Mouse (Mus musculus) inflammation-experienced regulatory T-cells, adult 6 months (primary cell): Measurements from ENCODE around the gene Pam. TPM values are rescaled to one million over a fixed set of nuclear protein-coding genes. Genes with fewer than 3 reads are reported as not detected.

ENCODE experiments used
- ATAC-seq: one replicate; pipeline ENCODE4 v1.8.0; 2017
- polyA plus RNA-seq, 3 experiments: library from polyadenylated mRNA; unstranded; fragments of 100-300 nt; shearing (Covaris generic); gene quantifications; one replicate each; pipeline ENCODE4 v1.2.1; 2017

Gene Pam
- polyA plus RNA-seq, 3 experiments from 2014 or later, result 1.5 to 5.3 (median 3.8) TPM

DNA sequence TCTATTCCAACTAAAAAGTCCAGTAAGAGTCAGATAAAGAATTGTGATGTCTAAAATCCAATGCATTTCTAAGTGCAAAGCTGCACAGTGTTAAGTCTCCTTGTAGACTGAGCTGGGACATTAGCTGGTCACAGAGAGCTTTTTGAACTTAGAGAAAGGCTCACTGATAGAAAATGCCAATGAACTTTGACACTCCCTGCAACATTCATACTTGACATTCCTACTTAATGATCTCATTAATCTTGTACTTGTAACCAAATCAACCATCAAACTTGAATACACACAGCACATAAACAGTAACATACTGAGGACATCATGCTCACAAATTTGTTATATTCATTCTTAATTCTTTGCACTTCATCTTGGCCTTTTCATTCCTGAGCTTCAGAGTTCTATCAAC, 335.6 kb downstream of the Pam start:
- ATAC-seq, result no peak

DNA sequence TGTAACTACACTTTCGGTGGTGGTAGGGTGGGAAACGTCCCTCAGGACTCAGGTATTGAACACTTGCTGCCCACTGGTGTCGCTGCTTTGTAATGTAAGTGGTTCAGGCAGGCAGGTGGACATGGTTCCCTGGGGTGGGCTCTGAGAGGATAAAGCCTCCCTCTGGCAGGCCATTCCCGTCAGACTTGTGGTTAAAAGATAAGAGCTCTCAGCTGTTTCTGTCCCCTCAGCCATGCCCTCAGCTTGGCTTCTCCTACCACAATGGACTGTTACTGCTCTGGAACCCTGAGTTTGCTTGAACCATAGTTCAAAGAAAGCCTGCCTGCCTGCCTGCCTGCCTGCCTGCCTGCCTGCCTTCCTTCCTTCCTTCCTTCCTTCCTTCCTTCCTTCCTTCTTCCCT, 341.1 kb downstream of the Pam start:
- no peak for ATAC-seq

DNA sequence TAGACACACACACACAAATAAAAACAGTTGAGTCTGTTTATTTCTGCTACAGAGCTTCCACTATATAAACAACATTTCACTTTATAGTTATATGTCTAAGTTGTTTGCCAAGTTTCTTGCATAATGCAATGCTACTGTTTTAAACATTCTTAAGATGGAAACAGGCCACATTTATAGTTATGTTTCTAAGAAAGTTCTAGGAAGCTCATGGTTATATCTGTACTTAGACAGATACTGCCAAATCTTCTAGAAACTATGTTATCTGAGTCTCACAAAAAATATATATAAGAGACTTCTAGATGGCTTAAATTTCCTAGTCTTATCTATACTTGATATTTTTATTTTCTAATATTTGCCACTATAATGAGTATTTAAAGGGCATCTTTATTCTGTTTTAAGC, 342.2 kb downstream of the Pam start:
- ATAC-seq, result no peak

DNA sequence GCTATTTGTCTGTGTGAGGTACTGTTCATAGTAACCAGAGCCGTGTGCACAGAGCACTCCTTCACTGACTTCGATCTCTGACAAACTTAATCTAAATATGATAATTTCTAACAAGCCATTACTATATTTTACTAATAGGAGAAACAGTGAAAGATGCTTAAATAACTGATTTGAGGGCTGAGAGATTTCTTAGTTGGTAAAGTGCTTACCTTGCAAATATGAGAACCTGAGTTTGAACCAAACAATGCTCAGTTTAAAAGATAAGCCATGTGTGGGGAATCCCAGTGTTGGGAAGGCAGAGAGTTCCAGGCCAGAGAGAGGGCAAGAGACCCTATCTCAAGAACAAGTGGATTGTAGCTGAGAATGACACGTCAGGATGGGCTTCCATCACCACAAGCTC, 347.3 kb downstream of the Pam start:
- ATAC-seq, result no peak

DNA sequence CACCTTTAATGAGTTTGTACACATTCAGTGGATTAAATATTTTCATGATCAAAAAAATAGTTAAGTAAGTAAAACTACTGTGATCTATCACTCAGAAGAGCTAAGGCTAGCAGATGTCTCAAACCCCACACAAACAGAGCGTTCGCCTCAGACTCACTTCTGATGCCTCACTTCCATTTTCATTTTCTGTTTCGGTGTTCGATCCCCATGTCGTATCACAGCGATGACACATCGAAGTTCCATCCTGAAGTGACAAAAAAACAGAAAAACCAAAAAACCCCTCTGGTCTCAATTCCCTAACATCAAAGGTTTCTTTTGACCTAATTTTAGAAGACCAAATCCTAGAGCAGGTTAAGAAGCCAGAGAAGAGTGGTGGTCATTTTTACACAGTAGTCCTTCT, 349.2 kb downstream of the Pam start:
- ATAC-seq, result peak; percentile 92

DNA sequence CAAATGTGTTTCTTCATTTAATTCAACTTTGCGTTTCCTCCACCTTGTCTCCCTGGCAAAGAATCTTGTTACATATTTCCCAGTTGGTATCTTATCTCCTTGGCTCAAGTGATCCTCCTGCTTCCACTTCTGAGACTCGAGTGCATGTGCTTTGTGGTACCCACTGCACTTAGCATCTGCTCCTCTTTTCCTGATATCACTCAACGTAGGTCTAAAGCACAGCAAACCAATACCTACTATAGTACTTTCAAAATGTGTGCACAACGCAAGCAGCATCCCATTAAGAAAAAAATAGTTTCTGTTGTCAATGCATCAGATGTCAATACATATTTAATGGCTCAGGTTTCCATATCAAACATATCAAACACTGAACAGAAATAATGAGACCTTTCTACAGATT, 349.7 kb downstream of the Pam start:
- no peak for ATAC-seq
